In genomic region chr16:96661073-96661472, GRCm38 (mm10) we compare ENCODE assay signal across 21 mouse cellular contexts.
"Had no signal": no experiment of that assay in that cellular context is flagged by ENCODE, and none has a peak within 500 bp of the region (broad histone marks: within the 10 kb centered on the region; RNA-seq: fewer than 3 reads in every experiment).

No protein-coding gene starts in this region.

- H3K9me3 ChIP-seq: limb, embryonic 12.5 days; limb, embryonic 15.5 days; liver, embryonic 12.5 days; liver, embryonic 15.5 days; megakaryocyte, embryonic 14.5 days; midbrain, embryonic 10.5 days; midbrain, embryonic 13.5 days; neural tube, embryonic 13.5 days; stomach, embryonic 15.5 days had no signal

- H3K4me2 ChIP-seq: limb, embryonic 12.5 days; limb, embryonic 15.5 days; liver, embryonic 12.5 days; liver, embryonic 15.5 days; midbrain, embryonic 13.5 days; neural tube, embryonic 13.5 days; stomach, embryonic 15.5 days had no signal

- H3K36me3 ChIP-seq: limb, embryonic 12.5 days; limb, embryonic 15.5 days; liver, embryonic 12.5 days; liver, embryonic 15.5 days; midbrain, embryonic 10.5 days; midbrain, embryonic 13.5 days; neural tube, embryonic 13.5 days; stomach, embryonic 15.5 days had no signal

- ATAC-seq: liver, embryonic 12.5 days; midbrain, embryonic 13.5 days; midbrain, embryonic 16.5 days had no signal

- H3K4me3 ChIP-seq: limb, embryonic 12.5 days; limb, embryonic 15.5 days; liver, embryonic 12.5 days; liver, embryonic 15.5 days; megakaryocyte, embryonic 14.5 days; midbrain, embryonic 10.5 days; midbrain, embryonic 13.5 days; myocyte; neural tube, embryonic 13.5 days; stomach, embryonic 15.5 days had no signal

- H3K27ac ChIP-seq: limb, embryonic 12.5 days; limb, embryonic 15.5 days; liver, embryonic 12.5 days; liver, embryonic 15.5 days; midbrain, embryonic 10.5 days; midbrain, embryonic 13.5 days; neural tube, embryonic 13.5 days; stomach, embryonic 15.5 days had no signal

- DNase-seq: kidney, adult 18-20 months; kidney, postnatal 10 days; kidney, postnatal 36 days; left cerebral cortex, postnatal 4 days; lung, adult 2 months; lung, postnatal 36 days; retina, postnatal 1 day; right cerebral cortex, postnatal 25 days; spleen, adult 18-20 months; thymus, postnatal 36 days had no signal

- H3K4me1 ChIP-seq: limb, embryonic 15.5 days; liver, embryonic 12.5 days; liver, embryonic 15.5 days; megakaryocyte, embryonic 14.5 days; midbrain, embryonic 10.5 days; midbrain, embryonic 13.5 days; neural tube, embryonic 13.5 days; stomach, embryonic 15.5 days had no signal

- H3K9ac ChIP-seq: limb, embryonic 12.5 days; limb, embryonic 15.5 days; liver, embryonic 12.5 days; liver, embryonic 15.5 days; midbrain, embryonic 13.5 days; neural tube, embryonic 13.5 days; stomach, embryonic 15.5 days had no signal

- H3K27me3 ChIP-seq: limb, embryonic 12.5 days; limb, embryonic 15.5 days; liver, embryonic 12.5 days; liver, embryonic 15.5 days; megakaryocyte, embryonic 14.5 days; midbrain, embryonic 13.5 days; neural tube, embryonic 13.5 days; stomach, embryonic 15.5 days had no signal
